Mouse (Mus musculus) right cerebral cortex, postnatal 36 days (tissue): Measurements from ENCODE around the gene Tshz2.

Source experiments
- DNase-seq, 2 experiments: peaks; one replicate each; pipeline ENCODE4 v3.0.0; 2022; ENCODE audit warnings: low spot score in 2 of 2, mixed read lengths in 1 of 2

The Tshz2 gene

GRCm38 (mm10) chr2:170104396-170104795, 471.6 kb downstream of the Tshz2 start:
- no peak for DNase-seq

GRCm38 (mm10) chr2:170106000-170106399, 473.2 kb downstream of the Tshz2 start:
- DNase-seq, result no peak

GRCm38 (mm10) chr2:170107791-170108190, 475.0 kb downstream of the Tshz2 start:
- no peak for DNase-seq

GRCm38 (mm10) chr2:170109528-170109927, 476.7 kb downstream of the Tshz2 start:
- DNase-seq, result no peak

GRCm38 (mm10) chr2:170110306-170110705, 477.5 kb downstream of the Tshz2 start:
- DNase-seq, result no peak

- DNase-seq, result peak; percentile 32 to 54
Measured at GRCm38 (mm10) chr2:170116704-170117281, 484.0 kb downstream of the Tshz2 start.

- DNase-seq, result no peak
Measured at GRCm38 (mm10) chr2:170120139-170121027, 487.6 kb downstream of the Tshz2 start.
